Mouse (Mus musculus): Measurements from ENCODE around the gene Hirip3.

Hirip3 gene

GRCm38 (mm10) chr7:126861429-126862130 lies at the start of gene Hirip3:
Hirip3 (plus strand) TSS chr7:126861972.
- in situ Hi-C loops (cut with MboI; ENCODE audit: low pct_unique_long_range_greater_than_20kb in 1 of 2, low sequenced_read_pairs in 2 of 2, unreplicated experiment in 1 of 2), result no loop called here

- in situ Hi-C loops (cut with MboI; ENCODE audit: low pct_unique_long_range_greater_than_20kb in 1 of 2, low sequenced_read_pairs in 2 of 2, unreplicated experiment in 1 of 2), result loop anchor here in 1 of 2 experiments (10.0 kb wide), 1 partner anchor 279 kb away; the partner anchor contains the start of gene AI467606
These were observed 46.0 kb upstream of the Hirip3 start for GRCm38 (mm10) chr7:126815726-126816222.

GRCm38 (mm10) chr7:126816494-126816893 lies 45.3 kb upstream of the Hirip3 start:
- in situ Hi-C loops (cut with MboI; ENCODE audit: low pct_unique_long_range_greater_than_20kb in 1 of 2, low sequenced_read_pairs in 2 of 2, unreplicated experiment in 1 of 2), result loop anchor here in 1 of 2 experiments (10.0 kb wide), 1 partner anchor 278 kb away; the partner anchor contains the start of gene AI467606

GRCm38 (mm10) chr7:126817595-126817994 lies 44.2 kb upstream of the Hirip3 start:
- in situ Hi-C loops (cut with MboI; ENCODE audit: low pct_unique_long_range_greater_than_20kb in 1 of 2, low sequenced_read_pairs in 2 of 2, unreplicated experiment in 1 of 2), result loop anchor here in 1 of 2 experiments (10.0 kb wide), 1 partner anchor 277 kb away; the partner anchor contains the start of gene AI467606

GRCm38 (mm10) chr7:126818818-126819217 lies 43.0 kb upstream of the Hirip3 start:
- in situ Hi-C loops (cut with MboI; ENCODE audit: low pct_unique_long_range_greater_than_20kb in 1 of 2, low sequenced_read_pairs in 2 of 2, unreplicated experiment in 1 of 2), result loop anchor here in 1 of 2 experiments (10.0 kb wide), 1 partner anchor 276 kb away; the partner anchor contains the start of gene AI467606

GRCm38 (mm10) chr7:126821835-126822511 lies 39.8 kb upstream of the Hirip3 start:
- in situ Hi-C loops (cut with MboI; ENCODE audit: low pct_unique_long_range_greater_than_20kb in 1 of 2, low sequenced_read_pairs in 2 of 2, unreplicated experiment in 1 of 2), result no loop called here

- in situ Hi-C loops (cut with MboI; ENCODE audit: low pct_unique_long_range_greater_than_20kb in 1 of 2, low sequenced_read_pairs in 2 of 2, unreplicated experiment in 1 of 2), result no loop called here
These were observed 39.0 kb upstream of the Hirip3 start for GRCm38 (mm10) chr7:126822741-126823140.

GRCm38 (mm10) chr7:126823202-126823711 lies 38.5 kb upstream of the Hirip3 start:
- in situ Hi-C loops (cut with MboI; ENCODE audit: low pct_unique_long_range_greater_than_20kb in 1 of 2, low sequenced_read_pairs in 2 of 2, unreplicated experiment in 1 of 2), result no loop called here

- in situ Hi-C loops (cut with MboI; ENCODE audit: low pct_unique_long_range_greater_than_20kb in 1 of 2, low sequenced_read_pairs in 2 of 2, unreplicated experiment in 1 of 2), result no loop called here
These were observed 37.8 kb upstream of the Hirip3 start for GRCm38 (mm10) chr7:126823940-126824339.

GRCm38 (mm10) chr7:126825403-126825802 lies 36.4 kb upstream of the Hirip3 start:
- in situ Hi-C loops (cut with MboI; ENCODE audit: low pct_unique_long_range_greater_than_20kb in 1 of 2, low sequenced_read_pairs in 2 of 2, unreplicated experiment in 1 of 2), result loop anchor here in 1 of 2 experiments (25.0 kb wide), 1 partner anchor 137 kb away; the partner anchor contains the start of gene Sez6l2

- in situ Hi-C loops (cut with MboI; ENCODE audit: low pct_unique_long_range_greater_than_20kb in 1 of 2, low sequenced_read_pairs in 2 of 2, unreplicated experiment in 1 of 2), result loop anchor here in 1 of 2 experiments (25.0 kb wide), 1 partner anchor 136 kb away; the partner anchor contains the start of gene Sez6l2
These were observed 35.8 kb upstream of the Hirip3 start for GRCm38 (mm10) chr7:126825952-126826351.

- in situ Hi-C loops (cut with MboI; ENCODE audit: low pct_unique_long_range_greater_than_20kb in 1 of 2, low sequenced_read_pairs in 2 of 2, unreplicated experiment in 1 of 2), result loop anchor here (10.0 to 25.0 kb wide), 2 partner anchors 131 to 273 kb away; partner anchors contain the start of gene Sez6l2 (in 1 of the 2)
These were observed 30.2 kb upstream of the Hirip3 start, which contains the start of gene 4930451I11Rik for GRCm38 (mm10) chr7:126831539-126831938. 4930451I11Rik (minus strand) TSS chr7:126831639.

GRCm38 (mm10) chr7:126832036-126832598 lies 29.7 kb upstream of the Hirip3 start:
- in situ Hi-C loops (cut with MboI; ENCODE audit: low pct_unique_long_range_greater_than_20kb in 1 of 2, low sequenced_read_pairs in 2 of 2, unreplicated experiment in 1 of 2), result loop anchor here (10.0 to 25.0 kb wide), 2 partner anchors 130 to 273 kb away; partner anchors contain the start of gene Sez6l2 (in 1 of the 2)

- in situ Hi-C loops (cut with MboI; ENCODE audit: low pct_unique_long_range_greater_than_20kb in 1 of 2, low sequenced_read_pairs in 2 of 2, unreplicated experiment in 1 of 2), result loop anchor here (10.0 to 25.0 kb wide), 2 partner anchors 129 to 272 kb away; partner anchors contain the start of gene Sez6l2 (in 1 of the 2)
These were observed 28.5 kb upstream of the Hirip3 start for GRCm38 (mm10) chr7:126833294-126833693.

GRCm38 (mm10) chr7:126843276-126843675 lies 18.5 kb upstream of the Hirip3 start:
- in situ Hi-C loops (cut with MboI; ENCODE audit: low pct_unique_long_range_greater_than_20kb in 1 of 2, low sequenced_read_pairs in 2 of 2, unreplicated experiment in 1 of 2), result loop anchor here in 1 of 2 experiments (25.0 kb wide), 1 partner anchor 119 kb away; the partner anchor contains the start of gene Sez6l2

- in situ Hi-C loops (cut with MboI; ENCODE audit: low pct_unique_long_range_greater_than_20kb in 1 of 2, low sequenced_read_pairs in 2 of 2, unreplicated experiment in 1 of 2), result loop anchor here in 1 of 2 experiments (25.0 kb wide), 1 partner anchor 117 kb away; the partner anchor contains the start of gene Sez6l2
These were observed 16.3 kb upstream of the Hirip3 start for GRCm38 (mm10) chr7:126845516-126845915.

GRCm38 (mm10) chr7:126847116-126847420 lies 14.7 kb upstream of the Hirip3 start, which contains the start of gene Doc2a:
Doc2a (plus strand) TSS chr7:126847416.
- in situ Hi-C loops (cut with MboI; ENCODE audit: low pct_unique_long_range_greater_than_20kb in 1 of 2, low sequenced_read_pairs in 2 of 2, unreplicated experiment in 1 of 2), result loop anchor here in 1 of 2 experiments (25.0 kb wide), 1 partner anchor 115 kb away; the partner anchor contains the start of gene Sez6l2

Measured in mouse embryonic stem cell (cell line).